Mouse (Mus musculus): ENCODE results near the gene Ccdc148.

Gene Ccdc148

DNA sequence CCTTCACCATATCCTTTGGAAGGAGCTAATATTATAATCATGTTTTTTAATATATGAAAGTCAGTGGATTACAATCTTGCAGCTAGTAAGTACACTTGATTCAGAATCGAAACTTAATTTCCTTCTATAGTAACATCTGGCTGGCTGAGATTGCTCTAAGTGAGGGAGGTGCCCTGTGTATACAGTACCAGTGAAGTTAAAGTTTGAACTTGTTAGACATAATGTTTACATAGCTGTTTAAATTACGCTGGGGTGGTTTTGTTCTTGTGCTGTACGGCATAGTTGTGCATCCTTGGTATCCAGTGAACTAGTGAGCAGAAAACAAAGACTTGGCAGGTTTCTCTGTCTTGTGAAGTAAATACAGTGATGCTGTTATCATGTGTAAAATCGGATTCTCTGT lies 18.5 kb upstream of the Ccdc148 start:
- no peak for DNase-seq

DNA sequence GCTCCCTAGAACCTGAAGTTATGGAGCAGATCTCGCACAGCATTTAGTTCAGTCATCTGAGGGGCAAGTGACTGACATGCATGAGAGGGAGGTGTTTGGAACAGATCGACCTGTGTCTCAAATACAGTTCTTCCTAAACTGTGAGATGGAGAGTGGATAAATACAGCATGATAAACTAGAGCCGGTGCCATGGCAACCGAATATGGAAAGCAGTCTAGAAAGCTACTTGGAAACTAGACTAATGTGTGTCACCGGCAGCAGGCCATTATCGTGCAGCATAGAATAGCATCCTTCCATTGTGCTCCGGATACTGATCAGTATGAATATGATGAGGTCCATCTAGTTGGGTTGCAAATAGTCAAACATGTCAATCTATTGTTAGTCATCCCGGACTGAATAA lies 17.7 kb upstream of the Ccdc148 start:
- DNase-seq = peak; percentile 60

DNA sequence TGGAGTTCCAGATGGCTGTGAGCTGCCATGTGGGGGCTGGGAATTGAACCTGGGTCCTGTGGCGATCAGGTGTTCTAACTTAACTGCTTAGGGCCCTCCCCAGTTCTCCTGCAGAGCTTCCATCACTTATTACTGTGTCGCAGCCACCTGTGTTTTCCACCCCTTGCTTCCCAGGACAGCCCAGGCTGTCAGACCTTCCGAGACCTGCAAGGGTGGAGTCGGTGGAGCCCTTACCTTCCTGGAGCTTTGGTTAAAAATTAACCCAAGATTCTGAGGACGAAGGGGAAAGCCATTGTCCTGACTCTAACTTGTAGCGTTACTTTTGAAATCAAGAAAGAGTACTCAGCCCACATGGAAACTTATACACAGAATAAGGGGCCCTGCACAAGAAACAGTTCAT lies 15.4 kb upstream of the Ccdc148 start:
- DNase-seq = no peak

DNA sequence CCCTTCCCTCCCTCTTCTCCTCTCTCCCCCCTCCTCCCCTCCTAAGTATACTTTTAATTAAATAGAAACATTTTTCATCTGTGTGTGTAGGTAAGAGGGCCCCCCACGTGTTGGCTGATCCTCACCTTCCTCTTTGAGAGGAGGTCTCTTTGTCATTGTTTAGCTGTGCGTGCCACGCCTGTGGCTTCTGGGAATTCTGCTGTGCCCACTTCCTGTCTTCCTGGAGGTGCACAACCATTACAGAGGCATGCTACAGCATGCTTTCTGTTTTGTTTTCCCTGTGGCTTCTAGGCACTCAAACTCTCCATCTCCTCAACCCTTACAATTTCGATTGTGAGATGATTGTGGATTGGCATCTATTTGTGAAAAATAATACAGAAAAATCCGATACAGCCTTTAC lies 11.1 kb upstream of the Ccdc148 start:
- no peak for DNase-seq

DNA sequence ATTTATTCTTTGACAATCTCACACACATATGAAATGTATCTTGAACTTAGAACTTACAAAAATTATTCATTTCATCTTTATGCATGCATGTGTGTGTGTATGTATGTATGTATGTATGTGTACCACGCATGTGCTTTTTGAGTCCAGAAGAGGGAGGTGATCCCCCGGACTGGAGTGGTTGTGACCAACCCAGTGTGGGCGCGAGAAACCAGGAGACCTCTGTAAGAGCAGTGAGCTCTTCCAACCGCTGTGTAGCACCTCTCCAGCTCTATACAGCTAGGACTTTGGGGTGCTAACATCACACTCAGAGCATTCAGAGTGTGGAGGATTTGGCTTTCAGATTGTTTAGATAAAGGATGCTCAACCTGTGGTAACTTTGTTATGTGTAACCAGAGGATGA lies 10.1 kb upstream of the Ccdc148 start:
- DNase-seq = no peak

DNA sequence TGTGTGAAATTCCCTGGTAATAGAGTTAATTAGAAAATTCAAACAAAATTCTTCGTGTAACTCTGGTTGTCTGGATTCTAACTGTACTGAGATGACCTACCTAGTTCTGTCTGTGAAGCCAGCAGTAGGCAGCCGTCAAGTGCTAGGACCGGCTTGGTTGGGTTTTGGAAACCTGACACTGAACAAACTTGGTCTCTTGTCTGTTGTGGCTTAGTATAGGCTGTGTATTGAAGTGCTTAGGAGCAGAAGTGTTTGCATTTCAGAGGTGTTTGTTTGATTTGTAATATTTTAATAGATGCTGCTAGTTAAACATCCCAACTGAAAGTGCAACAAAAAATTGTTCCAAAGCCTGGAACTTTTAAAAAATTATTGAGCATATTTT lies 9.7 kb upstream of the Ccdc148 start:
- DNase-seq = no peak

DNA sequence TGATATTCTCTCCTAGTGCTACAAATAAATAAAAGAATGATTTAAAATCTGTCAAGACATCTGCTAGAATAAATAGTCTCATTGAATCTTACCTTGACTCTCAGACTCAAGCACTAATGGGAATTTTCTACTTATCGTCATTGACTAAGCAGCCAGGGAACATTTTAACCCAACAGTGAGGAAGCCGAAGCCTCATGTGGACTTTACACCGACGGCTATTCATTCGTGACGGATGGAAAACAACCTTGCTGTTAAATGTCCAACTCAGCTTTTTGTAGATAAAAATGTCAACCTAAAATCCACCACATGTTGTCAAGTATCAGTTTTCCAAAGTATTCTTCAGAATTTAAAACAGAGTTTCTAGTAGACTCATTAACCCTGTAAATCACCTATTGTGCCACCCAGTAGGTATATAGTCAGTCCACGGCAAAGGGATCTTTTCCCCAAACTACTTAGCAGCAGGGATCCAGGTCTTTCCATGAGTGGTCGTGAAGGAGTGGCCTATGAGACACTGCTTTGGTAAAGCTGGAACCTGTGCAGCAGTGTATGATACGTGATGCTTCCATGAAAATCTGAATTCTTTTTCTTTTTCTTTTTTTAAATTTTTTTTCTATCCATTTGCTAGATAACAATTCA lies 9.2 kb upstream of the Ccdc148 start:
- no peak for DNase-seq

DNA sequence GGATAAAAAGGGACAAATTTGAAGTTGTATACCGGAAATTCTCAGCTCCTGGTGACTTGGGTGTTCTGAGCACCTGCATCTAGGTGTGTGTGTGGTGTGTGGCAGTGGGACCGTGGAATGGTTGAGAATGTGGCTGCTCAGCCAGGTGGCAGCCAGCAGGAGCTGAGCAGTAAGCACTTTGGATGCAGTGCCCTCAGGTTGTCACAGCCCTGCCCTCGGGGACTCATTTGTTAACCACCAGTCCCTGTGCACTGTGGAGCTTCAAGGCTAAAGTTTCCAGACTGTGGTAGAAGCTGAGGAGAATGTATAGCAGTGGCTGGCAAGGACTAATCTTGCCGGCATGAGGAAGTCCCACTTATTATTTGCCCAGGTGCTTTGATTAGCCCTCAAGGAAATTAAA lies 7.3 kb upstream of the Ccdc148 start:
- no peak for DNase-seq

DNA sequence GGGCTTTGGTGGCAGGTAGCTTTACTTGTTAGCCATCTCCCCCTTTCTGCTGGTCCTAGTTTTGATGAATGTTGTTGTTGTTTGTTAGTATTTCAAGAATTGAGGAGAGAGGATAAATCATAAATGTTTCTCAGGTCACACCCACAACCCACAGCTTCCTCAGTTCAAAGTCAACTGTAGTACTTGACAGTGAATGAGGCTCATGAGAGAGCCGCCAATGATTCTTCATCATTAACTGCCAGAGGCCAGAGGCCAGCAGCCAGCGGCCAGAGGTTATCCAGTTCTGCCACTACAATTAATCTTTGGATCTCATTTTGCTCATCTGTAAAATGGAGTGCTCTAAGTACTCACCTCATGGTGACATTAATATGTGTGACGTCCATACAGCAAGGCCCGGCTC lies 6.5 kb upstream of the Ccdc148 start:
- DNase-seq = no peak

DNA sequence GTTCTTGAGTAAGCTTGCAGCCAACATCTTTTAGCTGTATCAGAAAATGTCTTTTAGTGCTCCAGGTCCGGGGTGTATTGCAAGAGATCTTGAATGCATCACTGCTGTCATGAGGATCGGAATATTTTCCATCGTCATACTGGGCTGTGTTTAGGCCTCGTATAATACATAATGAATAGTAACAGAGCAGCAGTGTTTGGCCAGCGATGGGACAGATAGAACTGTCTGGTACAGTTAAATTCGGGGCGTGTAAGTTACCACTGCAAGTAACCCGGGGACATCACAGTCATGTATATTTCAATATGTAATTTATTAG lies 1.8 kb upstream of the Ccdc148 start:
- DNase-seq = no peak

DNA sequence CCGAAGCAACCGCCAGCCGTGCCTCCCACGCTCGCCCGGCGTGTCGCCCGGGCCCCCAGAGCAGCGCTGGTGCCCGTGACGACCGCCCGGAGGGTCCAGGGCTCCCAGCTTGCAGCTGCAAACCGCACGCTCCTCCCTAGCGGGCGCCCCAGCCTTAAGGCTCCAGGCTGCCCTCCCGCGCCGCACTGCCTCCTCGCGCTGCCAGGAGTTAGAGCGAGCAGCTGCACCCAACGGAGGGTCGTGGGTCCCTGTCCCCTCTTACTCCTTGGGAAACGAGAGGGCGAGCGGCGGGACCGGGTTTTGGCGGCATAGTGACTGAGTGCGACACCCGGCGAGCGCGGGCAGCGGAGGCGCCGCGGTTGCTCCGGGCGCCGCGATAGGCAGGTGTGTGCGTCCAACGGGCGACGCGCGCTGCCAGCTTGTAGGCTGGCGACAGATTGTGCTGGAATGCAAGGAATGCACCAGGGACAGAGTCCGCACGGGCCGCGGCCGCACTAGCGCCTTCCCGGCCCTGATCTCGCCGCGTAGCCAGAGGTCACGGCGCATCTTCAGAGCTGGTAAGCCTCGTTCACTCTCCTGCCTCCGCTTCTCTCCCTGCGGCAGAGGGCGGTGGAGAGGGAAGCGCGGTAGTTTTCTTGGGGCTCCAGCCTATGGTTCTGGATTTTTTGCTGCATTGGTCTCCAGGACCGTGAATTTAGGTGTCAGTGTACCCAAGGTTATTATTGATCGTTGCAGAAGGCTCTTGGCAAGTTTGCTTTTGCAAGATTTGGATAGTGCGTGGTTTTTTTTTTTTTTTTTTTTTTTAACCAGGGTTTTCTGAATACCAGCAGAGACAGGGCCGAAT lies 1.2 kb upstream of the Ccdc148 start:
- peak; percentile 79 for DNase-seq

DNA sequence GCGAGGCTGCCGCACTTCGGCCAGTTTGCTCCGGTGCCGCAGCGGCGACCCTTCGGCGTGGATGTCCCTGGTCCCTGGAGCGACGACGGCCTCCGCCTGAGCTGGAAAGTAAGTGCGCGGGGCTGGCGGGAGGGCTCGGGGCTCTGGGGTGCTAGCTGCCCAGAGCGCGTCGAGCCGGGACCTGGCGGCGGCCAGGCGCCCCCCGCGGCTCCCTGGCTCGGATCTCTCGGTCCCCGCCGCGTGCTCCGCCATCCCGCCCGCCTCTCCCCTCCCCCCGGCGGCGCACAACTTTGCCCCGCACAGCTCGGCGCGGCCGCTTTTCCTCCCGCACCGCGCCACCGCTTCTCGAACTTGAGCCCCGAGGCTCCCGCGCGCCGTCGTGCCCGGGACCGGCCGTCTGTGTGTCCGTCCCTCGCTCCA lies 548 bp upstream of the Ccdc148 start:
- DNase-seq = peak; percentile 38

DNA sequence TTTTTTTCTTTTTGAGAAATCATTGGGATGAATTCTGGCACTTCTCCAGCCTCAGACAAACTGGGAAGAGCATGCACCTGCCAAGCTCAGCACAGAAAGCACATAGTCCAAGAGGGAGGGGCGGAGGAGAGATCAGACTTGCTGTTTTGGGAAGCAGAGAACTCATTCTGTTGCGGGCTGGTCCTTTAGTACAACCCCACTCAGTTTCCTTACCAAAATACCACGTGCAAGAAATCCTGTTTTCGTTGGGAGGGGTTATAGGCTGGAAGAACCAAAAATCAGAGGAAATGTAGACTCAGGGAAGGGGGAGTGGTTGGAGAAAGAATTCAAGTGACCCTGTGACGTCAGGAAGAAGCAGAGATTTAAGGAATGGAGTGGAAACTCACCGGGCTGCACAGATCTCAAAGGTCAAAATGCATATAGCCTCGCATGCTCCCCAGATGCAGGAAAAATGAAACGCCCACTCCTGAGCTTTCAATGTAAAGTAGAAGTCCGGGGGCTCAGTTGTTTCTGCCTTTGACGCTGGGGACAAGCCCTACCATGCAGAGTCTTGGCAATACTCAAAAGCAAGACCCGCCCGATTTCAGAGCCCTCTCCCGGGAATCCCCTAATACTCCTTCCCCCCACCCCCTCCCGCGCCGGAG lies 400 bp downstream of the Ccdc148 start:
- peak; percentile 14 for DNase-seq

DNA sequence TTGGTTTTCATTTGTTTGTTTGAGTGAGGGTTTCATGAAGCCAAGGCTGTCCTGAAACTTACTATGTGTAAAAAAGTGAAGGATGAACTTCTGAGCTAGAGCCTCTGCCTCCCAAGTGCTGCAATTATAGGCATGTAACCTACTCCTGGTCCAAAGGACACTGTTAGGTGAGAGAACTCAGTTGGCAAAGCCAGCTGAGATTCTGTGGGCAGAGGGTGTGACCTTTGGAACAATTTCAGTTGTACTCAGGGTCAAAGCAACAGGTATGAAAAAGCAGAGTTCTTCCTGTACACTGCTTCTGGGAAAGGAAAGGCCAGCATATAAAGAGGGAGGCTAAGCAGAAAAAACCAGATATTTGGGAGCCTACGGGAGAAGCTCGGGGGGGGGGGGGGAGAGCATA lies 2.4 kb downstream of the Ccdc148 start:
- no peak for DNase-seq

DNA sequence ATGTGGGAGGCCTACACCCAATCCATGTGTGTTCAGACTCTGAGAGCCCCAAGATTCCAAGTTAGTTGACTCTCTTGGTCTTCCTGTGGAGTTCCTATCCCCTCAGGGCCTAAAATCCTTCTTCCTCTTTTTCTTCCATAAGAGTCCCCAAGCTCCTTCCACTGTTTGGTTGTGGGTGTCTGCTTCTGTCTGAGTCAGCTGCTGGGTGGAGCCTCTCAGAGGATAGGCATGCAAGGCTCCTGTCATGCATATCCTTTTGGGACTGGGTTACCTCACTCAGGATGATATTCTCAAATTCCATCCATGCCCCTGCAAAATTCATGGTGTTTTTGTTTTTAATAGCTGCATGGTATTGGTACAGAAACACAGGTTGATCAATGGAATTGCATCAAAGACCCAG lies 5.1 kb downstream of the Ccdc148 start:
- no peak for DNase-seq

DNA sequence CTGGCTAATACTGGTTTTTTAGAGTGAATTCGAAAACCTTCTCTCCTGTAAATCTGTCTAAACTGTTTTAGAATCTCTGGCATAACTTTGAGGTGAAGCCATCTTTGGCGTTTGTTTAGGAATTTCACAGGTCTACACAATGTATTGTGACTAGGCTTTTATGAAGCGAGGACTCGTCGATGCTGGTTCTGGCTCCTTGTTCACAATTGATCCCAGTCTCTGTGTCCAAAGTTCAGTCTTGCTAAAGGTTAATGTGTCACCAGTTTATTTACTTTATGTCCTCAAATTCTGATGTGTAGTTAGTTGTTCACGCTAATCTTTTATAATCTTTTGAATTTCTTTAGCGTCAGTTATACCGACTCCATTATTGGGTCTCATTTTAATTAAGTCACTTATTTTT lies 29.4 kb downstream of the Ccdc148 start:
- no peak for DNase-seq

DNA sequence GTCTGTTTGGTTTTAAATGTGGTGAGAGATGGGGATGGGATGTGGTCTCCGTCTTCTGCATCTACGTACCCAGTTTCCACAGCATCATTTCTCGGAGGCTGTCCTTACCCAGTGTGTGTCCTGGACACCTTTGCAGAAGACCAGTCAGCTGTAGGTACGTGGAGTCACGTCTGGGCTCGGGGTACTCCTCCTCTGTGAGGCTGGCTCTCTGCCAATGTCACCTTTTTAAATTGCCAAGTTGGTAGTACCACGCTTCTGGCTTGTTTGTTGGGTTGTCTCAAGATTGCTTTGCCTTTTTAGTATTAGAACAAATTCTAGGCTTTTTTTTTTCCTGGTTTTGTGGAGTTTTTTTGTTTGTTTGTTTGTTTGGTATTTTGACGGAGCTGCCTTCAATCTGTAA lies 30.7 kb downstream of the Ccdc148 start:
- DNase-seq = no peak

DNA sequence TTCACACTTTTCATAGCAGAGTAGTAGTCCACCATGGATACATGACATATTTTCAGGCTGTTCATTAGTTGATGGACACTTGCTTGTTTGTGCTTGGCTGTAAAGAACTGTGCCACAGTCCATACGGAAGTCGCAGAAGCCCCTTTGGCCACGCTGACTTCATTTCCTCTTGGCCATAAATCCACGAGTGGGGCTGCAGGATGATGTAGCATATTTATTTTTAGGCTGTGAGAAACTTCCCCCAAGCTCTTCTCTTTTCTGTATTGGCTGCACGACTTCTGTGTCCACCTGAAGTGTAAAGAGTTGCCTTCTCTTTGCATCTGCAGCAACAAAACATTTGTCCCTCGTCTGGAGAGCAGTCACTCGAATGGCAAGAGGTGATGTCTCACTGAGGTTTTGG lies 31.5 kb downstream of the Ccdc148 start:
- DNase-seq = no peak

DNA sequence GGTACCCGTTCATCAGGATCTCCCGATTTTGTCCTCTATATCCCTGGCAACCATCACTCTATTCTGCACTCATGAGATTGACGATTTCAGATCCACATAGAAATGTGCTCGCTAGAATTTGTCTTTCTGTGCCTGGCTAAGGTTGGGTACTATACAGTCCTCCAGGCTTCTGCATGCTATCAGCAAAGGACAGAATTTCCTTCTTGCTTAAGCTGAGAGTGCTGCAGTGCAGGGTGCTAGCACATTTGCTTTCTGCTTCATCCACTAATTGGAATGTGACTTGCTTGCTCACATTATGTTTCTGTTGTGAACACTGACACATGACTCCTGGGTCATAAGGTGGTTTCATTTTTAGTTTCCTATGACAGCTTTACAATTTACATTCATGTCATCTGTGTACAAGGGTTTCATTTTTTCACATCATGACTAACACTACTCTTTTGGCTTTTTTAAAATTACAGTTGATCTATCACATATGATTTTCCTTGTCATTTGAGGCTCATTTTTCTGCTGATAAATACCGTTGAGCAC lies 104.8 kb downstream of the Ccdc148 start:
- no peak for DNase-seq

DNA sequence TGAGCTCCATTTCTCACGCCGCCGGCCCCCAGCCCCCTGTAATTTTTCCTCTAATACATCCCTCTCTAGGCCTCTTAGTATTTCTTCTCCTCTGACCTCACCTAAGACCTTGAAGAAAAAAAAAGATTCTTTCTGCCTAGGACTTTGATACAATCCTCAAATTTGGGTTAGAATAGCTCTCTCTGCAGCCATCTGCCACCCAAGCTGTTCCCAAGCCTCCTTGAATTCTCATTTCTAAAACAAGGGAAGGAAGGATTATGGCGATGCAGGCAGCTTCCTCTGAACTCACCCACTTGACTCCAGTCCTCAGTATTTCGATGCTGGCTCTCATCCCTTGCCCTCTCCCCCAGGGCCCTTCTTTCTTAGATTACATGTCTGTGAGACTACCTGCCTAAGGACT lies 106.1 kb downstream of the Ccdc148 start:
- DNase-seq = peak; percentile 54

DNA sequence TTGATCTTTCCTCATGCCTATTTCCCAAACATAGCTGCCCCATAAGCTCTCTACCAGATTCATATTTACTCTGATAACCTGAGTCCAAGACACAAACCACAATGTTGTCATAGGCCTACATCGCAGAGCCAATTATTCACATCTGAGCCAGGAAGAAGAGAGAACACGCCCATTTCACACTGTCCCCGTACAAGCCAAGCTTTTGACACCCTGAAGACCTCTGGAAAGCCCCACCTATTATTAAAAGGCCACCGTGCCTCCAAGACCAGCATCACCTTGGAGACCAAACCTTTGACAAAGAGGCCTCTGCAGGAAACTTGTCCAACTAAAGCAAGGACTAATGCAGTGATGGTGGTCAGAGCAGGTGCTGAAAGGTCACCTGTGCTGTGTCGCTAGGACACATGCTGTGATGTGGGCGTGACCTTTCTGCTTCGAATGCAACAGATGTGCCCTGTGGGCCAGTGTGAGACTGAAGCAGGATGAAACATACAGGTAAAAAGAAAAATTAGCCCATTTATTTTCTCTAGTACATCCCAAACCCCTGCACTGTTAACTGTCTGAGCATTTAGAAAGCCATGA lies 106.9 kb downstream of the Ccdc148 start:
- DNase-seq = no peak

DNA sequence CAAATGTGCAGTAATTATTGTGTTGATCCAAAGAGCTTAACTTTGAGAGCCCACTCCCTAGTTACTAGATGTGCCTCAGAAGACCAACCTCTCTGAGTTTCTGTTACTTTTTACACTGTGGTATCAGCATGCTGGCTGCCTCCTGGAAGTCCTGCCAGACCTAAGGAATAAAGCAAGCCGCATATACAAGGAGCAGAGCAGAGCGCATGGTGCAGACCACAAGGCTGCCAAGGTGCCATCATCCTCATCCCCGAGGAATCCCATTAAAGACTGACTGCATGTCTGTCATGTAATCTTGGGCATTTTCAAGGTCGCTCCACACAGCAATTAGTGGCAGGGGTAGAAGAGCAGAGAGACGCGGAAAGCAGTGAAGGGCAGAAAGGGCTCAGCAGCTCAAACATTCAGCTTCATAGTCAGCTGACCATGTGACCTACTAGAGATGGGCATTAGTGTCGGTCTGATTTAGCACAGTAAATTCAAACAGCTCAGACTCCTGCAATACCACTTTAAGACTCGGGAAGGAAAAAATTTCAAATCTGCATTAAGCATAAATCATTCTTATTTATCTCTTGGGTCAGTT lies 110.1 kb downstream of the Ccdc148 start:
- DNase-seq = no peak

DNA sequence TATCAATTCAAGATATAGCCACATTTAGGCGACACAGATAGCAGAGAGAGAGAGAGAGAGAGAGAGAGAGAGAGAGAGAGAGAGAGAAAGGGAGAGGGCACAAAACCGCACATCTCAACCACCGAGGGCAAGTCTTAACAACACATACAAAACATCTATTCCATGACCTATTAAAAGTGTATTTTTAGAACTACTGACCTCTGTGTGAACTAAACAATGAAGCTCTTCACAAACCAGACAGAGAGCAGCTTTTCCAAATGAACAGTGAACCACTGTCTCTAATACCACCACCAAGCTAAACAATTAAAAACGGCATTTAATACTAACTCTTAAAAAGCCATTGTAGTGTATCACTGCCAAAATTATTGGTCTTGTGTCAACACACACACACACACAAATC lies 110.8 kb downstream of the Ccdc148 start:
- DNase-seq = no peak

Measured in right cerebral cortex, adult 18-20 months (tissue).